Mouse (Mus musculus): ENCODE results near the gene Acad12.

- TF ChIP-seq POLR2A (IDR thresholded peaks at IDR 0.05; ENCODE audit: insufficient read depth, low read depth, low read length): no peak
- TF ChIP-seq CTCF (IDR thresholded peaks at IDR 0.05; ENCODE audit: insufficient read depth, low read depth, low read length): no peak
Measured at GRCm38 (mm10) chr5:121569881-121570420, 48.8 kb downstream of the Acad12 start.

Measured in olfactory bulb, adult 2 months (tissue).